Mouse (Mus musculus) G1E-ER4 (cell line): Measurements from ENCODE around the gene Glra1. TPM values are rescaled to one million over a fixed set of nuclear protein-coding genes. Genes with fewer than 3 reads are reported as not detected.

Experiments used
- GATA1 ChIP-seq: IDR thresholded peaks from one replicate; pipeline ENCODE4 v1.8.0; 2012; ENCODE audit warnings: low read length, inconsistent platforms
- polyA plus RNA-seq: library from polyadenylated mRNA; stranded (reverse); fragments of >175 nt; gene quantifications from 2 replicates; pipeline ENCODE4 v1.2.3, GENCODE M21; 2012

Glra1 gene
- not detected in 2 replicates for polyA plus RNA-seq

DNA sequence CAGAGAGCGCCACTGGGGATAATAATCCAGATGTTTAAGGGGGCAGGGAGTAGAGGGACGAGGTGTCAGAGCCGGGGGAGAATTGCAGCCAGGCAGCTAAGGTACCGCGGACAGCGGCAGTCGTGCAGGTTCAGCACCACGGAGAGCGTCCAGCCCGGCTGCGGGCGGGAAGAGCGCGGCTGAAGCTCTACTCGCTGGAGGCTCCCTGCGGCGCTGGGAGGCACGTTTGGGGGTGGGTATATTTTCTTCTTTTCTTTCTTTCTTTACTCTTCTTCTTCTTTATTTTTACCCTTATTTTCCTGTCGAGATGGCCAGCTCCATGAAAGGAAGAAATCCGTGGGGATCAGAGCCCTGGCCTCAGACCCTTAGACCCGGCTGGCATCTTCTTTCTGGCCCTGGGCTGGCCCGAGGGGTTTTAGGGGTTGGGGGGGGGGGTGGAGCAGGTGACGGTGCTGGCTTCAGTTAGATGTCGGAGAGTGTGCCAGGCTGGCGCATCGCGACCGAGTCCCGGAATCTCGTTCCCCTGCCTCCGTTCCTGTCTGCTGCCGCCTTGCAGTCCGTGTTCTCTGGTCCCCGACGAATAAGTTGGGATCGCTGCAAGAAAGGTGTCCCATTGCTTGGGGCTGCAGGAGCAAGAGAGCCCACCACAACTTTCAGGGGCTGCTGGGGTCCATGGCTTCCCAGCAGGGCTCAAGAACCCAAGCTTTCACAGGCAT lies at the start of gene Glra1:
Gene Glra1 (minus strand): TSS at position 391 of the 716 bp plus-strand sequence.
- no peak for TF ChIP-seq GATA1

DNA sequence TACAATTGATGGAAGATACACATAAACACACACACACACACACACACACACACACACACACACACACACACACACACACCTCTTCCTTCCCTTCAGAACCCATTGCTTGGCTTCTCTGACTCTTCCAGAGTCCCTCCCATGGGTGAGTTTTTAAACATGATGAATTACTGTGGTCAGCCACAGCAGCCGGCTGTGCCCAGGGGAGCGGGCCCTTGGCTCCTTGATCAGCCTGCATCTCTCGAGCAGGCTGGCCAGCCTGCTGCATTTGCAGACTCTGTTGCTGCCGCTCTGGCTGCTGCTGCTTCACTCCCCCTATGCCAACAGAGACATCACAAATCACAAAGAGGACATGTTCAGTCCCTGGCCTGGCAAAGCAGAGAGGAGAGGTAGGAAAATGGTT lies 29.0 kb upstream of the Glra1 start:
- no peak for TF ChIP-seq GATA1

DNA sequence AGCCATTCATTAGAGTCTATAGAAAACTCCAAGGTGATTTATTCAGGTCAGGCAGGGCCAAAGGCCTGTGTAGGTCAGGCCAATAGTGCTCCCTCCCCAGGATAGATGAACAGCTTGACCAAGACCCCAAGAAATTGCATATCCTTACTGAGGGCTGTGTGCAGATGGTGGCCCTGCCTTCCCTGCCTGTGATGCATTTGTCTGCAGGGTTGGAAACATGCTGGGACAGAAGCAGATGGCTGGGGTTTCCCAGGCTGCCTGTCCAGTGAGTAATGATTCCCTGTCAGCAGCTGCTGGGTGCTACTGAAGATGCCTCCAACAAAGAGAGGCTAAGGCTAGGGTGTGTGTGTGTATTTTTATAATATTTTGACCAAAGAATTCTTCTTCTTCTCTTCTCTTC lies 25.9 kb upstream of the Glra1 start:
- TF ChIP-seq GATA1: no peak

GRCm38 (mm10) chr11:55608524-55608920 lies 524 bp upstream of the Glra1 start:
- TF ChIP-seq GATA1: no peak

DNA sequence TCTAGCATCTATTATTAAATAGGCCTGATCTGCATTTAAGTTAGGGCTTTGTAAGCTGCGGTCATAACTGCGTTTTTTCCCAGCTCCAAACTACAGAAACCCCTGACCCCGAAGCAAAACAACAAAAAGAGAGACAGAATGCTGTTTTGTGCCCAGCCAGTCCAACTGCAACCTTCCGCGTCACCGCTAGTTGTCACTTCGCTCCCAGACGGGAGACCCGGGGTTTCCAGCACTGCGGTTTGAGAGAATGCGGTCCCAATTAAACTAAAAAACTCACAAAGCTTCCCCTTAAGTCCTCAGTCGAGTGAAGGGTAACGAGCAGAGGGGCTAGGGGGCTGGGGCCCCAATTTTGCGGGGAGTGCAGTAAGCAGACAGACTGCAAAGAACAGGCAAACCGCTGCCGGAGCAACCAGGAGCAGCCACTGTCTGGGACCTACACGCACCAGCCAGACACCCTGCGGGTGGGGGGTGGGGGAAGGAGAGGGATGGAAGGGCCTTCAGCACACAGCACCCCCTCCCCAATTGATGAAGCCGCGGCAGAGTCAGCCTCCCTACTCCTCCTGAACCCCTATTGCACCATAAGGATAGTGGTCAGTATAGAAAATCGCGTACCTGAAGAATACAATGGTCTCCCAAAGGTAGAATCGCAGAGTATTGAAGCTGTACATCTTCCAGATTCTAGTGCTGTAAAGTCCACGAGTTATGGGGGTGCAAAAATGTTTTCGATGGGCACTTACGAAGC lies 761 bp downstream of the Glra1 start:
- TF ChIP-seq GATA1: no peak

- no peak for TF ChIP-seq GATA1
These were observed 6.4 kb downstream of the Glra1 start for GRCm38 (mm10) chr11:55601447-55602065.

DNA sequence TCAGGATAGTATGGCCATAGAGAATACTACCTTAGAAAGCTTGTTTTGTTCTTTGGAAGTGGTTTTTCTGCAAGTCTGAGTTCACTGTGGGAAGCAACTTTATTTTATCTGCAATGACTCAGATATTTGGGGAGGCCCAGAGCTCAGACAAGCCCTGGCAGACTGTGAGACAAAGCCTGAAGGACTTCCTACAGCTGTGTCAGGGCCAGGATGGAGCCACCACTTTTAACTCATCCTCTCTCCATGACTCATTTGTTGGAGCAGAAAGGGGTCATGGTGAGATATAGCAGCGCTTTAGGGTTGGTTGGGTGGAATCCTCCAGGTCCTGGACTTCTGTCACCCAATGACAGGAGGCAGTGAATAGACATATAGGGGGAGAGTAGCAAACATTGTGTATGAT lies 12.3 kb downstream of the Glra1 start:
- no peak for TF ChIP-seq GATA1

DNA sequence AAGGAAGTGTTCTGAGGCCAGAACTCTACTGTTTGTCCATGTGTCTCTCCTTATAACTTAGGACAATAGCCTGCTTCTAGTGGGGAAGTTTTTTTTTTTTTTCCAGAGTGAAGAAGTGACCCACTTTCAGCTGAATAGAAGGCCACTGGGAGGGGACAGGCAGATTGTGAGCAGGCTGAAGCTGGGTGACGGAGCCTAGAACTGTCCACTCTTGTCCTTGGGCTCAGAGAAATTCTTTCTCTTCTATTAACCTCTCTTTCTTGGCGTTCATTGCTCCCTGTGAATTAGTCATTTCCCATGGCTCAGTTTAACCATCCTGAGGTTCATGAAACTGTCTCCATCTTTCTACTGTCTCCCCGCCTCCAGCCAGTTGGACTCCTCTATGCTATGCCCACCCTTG lies 13.6 kb downstream of the Glra1 start:
- no peak for TF ChIP-seq GATA1

DNA sequence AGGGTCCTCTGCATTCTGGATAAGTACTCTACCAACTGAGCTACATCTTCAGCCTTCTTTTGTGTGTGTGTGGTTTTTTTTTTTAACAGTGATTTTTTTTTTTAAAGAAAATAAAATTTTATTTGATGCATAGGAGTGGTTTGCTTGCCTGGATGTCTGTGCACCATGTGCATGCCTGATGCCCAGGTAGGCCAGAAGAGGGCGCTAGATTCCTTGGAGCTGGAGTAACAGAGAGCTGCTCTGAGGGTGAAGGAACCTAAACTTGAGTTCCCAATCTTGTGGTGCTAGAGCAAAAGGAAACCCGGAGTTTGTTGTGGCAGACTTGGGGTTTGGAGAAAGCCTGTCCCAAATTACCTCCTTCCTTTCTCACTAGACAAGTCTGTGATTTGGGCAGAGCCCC lies 16.8 kb downstream of the Glra1 start:
- TF ChIP-seq GATA1: no peak

GRCm38 (mm10) chr11:55589376-55590167 lies 18.4 kb downstream of the Glra1 start:
- no peak for TF ChIP-seq GATA1

DNA sequence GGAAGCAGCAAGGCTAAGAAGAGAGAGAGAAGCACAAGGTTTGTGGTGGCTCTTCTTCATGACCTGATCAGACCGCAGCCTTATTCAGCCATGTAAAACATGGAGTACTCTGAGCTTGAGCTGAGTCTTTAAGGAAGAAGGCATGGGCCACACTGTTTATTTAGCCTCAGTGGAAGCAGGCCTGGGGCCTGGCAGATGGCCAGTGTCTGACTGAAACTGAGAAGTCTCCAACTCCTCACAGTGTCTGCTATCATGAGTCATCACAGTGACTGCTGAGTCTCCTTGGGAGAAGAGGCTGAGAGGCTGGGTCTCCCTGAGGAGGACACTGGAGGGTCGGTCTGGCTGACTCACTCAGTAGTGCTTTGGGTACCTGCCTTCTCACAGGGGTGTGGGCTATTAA lies 33.6 kb downstream of the Glra1 start:
- no peak for TF ChIP-seq GATA1

GRCm38 (mm10) chr11:55571144-55571543 lies 36.9 kb downstream of the Glra1 start:
- no peak for TF ChIP-seq GATA1

- TF ChIP-seq GATA1: no peak
These were observed 41.5 kb downstream of the Glra1 start for GRCm38 (mm10) chr11:55566309-55567099.

DNA sequence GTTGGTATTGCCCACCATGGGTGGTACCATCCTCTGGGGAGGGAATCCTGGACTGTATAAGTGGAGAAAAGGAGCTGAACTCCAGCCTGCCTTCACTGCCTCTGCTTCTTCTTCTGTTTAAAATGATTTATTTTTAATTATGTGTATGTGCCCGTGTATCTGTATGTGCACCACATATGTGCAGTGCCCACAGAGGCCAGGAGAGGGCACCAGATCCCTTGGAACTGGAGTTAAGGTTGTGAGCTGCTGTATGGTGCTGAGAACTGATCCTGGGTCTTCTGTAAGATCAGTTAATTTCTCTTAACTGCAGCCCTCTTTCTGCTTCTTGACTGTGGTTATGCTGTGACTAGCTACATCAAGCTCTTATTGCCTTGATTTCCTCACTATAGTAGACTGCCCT lies 62.3 kb downstream of the Glra1 start:
- TF ChIP-seq GATA1: no peak

DNA sequence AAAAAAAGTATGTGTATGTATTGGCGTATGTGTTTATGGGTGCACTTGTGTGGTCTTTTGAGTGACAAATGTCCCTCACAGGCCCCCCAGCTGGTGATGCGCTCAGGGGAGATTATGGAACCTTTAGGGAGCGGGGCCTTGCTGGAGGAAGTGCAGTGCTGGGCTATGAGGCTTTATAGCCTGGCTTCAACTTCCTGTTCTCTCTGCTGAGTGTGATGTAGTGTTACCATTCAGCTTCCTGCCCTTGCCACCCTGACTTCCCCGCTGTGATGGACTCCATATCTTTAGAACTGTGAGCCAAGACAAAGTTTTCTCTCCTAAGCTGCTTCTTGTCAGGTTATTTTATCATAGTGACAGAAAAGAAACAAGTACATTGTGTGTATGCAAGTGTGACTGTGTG lies 65.3 kb downstream of the Glra1 start:
- TF ChIP-seq GATA1: no peak
